Mouse (Mus musculus) megakaryocyte, embryonic 14.5 days (primary cell): ENCODE results near the gene Vac14.

Experiments used
- FLI1 ChIP-seq: IDR thresholded peaks from 2 replicates; pipeline ENCODE4 v1.6.1; 2012; ENCODE audit warnings: low read length, inconsistent platforms, mixed read lengths
- GATA1 ChIP-seq: IDR thresholded peaks from 3 replicates; pipeline ENCODE4 v1.6.1; 2012; ENCODE audit warnings: mixed read lengths, low read length, inconsistent platforms, borderline replicate concordance

- TF ChIP-seq GATA1 (no peak), FLI1 (no peak)
Measured at GRCm38 (mm10) chr8:110702636-110703459, 84.5 kb downstream of the Vac14 start.
